Mouse (Mus musculus): ENCODE measurements around the gene Upk1a. TPM values are rescaled to one million over a fixed set of nuclear protein-coding genes. Genes with fewer than 3 reads are reported as not detected.
A peak's percentile ranks its signal among the peaks of the same experiment; 100 is the strongest.

Upk1a gene
- polyA plus RNA-seq, 1 experiment from 2014 or later, result 2.0 TPM

DNA sequence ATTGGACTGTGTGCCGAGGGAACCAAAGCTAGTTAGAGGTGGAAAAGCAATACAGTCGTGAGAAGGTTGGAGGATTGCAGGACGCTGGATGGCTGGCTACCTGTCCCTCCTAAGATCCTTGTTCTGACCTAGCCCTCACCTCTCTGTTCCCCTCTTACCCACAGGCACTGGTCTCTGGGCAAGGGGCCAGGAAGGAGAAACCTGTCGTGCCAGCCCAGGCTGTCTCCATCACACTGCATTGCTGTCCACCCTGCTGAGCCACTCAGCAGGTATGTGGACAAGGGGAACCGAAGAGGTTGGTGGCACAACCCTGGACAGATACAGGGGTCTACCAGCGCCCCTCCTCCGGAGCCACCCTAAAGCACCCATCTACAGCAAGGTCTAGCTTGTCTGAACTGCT lies 12.0 kb downstream of the Upk1a start:
- Histone ChIP-seq H3K27ac (no peak overlapping the region), H3K27me3 (no peaks in the 10 kb centered on the region), H3K4me1 (replicated peaks) (no peaks in the 10 kb centered on the region), H3K4me2 (no peak overlapping the region), H3K36me3 (no peaks in the 10 kb centered on the region), H3K9me3 (0 out of 2 replicates have a peak, but pooled peaks cover 4% of the 10 kb centered on the region), H3K9ac (replicated peaks) (no peak overlapping the region), H3K4me3 (replicated peaks) (no peak overlapping the region)
- no peak for ATAC-seq (ENCODE audit: insufficient number of reproducible peaks, insufficient read depth, low FRiP score, low TSS enrichment, low read depth)
- 69% methylated on average over 7 of the region's 7 CpGs for WGBS

DNA sequence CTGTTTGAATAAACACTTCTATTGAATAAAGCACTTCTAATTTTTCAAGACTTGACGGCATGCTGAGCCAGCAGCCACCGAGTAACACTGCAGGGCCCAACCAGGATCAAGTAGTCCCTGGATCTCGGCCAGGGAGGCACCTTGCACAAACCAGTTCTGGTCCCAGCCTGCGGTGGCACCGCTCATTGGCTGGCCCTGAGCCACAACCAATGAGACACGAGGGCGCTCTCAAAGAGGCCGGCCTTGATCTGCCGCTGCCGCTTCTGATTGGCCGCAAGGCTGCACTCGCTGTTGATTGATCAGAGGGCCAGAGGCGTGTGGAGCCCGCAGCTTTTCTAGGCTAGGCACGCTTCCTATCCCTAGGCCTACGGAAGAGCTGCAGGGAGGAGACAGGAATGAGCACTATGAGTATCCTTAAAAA lies 12.7 kb downstream of the Upk1a start:
- peak; percentile 92 for ATAC-seq (ENCODE audit: insufficient number of reproducible peaks, insufficient read depth, low FRiP score, low TSS enrichment, low read depth)
- H3K27me3 ChIP-seq, result peaks cover 3% of the 10 kb centered on the region
- H3K36me3 ChIP-seq, result no peaks in the 10 kb centered on the region
- 0 out of 2 replicates have a peak, but pooled peaks cover 4% of the 10 kb centered on the region for H3K9me3 ChIP-seq
- no peaks in the 10 kb centered on the region for H3K4me1 ChIP-seq (replicated peaks)
- H3K27ac ChIP-seq, result no peak overlapping the region
- H3K9ac ChIP-seq (replicated peaks), result no peak overlapping the region
- H3K4me3 ChIP-seq (replicated peaks), result no peak overlapping the region
- WGBS, result 3% methylated on average over 16 of the region's 16 CpGs
- H3K4me2 ChIP-seq, result no peak overlapping the region

DNA sequence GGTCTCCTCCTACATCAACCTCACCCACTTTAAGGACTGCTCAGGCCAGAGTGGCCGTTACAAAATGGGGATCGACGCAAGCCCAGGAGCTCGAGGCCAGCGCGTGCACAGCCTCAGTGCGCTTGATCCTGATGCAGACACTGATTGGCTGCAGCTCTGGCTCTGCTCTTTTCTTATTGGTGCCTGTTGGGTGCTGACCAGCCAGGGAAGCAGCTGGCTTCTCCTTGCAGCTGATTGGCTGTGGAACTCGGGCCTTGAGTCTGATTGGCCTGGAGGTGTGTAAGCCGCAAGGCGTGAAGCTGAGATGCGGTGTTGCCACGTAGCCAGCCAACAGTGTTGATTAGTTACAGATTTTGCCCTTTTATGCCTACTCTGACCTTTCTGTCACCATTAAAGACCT lies 13.9 kb downstream of the Upk1a start, which contains the start of gene Zbtb32:
Gene Zbtb32 (minus strand): TSS at position 124 of the 400 bp plus-strand sequence.
- H3K9ac ChIP-seq (replicated peaks), result no peak within 1 kb of the TSS
- ATAC-seq (ENCODE audit: insufficient number of reproducible peaks, insufficient read depth, low FRiP score, low TSS enrichment, low read depth), result no peak
- no peaks in the 10 kb centered on the region for H3K36me3 ChIP-seq
- no peak within 1 kb of the TSS for H3K4me3 ChIP-seq (replicated peaks)
- 92% methylated on average over 12 of the region's 12 CpGs for WGBS
- H3K9me3 ChIP-seq, result 0 out of 2 replicates have a peak, but pooled peaks cover 4% of the 10 kb centered on the region
- H3K4me1 ChIP-seq (replicated peaks), result no peaks in the 10 kb centered on the region
- no peak within 1 kb of the TSS for H3K27ac ChIP-seq
- no peak within 1 kb of the TSS for H3K4me2 ChIP-seq
- peaks cover 5% of the 10 kb centered on the region for H3K27me3 ChIP-seq

DNA sequence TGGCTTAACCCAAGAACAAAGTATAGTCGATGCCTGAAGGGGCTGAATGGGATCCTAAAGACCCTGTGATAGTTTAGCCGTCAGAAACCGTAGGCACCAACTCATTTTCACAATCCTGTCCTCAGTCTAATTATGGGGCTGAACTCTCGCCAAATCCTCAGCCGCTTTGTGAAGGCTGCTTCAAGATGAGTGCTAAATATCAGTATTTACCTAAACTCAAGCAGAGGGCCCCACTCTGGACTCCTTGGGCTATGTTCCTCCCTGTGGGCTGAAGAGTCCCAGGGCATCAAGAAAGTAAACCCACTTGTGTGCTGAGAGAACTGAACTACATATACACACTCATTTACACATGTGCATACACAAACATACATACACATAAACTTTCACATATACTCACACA lies 15.8 kb downstream of the Upk1a start:
- no peak for ATAC-seq (ENCODE audit: insufficient number of reproducible peaks, insufficient read depth, low FRiP score, low TSS enrichment, low read depth)
- 77% methylated on average over 5 of the region's 5 CpGs for WGBS
- peaks cover 5% of the 10 kb centered on the region for H3K27me3 ChIP-seq

DNA sequence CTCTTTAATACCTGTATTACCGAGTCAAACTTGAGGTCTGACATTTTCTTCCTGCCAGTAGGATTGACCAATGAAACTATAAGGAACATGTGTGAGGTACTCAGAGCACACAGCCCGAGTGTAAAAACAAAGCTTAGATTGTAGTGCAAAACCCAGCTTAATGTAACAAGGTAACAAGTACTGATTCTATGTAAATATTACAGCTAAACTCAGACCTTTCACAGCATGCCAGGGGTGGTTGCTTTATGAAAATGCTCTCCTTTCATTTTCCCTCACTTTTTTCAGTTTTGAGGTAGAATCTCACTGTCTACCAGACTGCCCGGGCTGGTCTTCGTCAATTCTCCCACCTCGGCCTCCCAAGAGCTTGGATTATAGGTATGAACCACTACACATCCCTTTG lies 16.6 kb downstream of the Upk1a start:
- Histone ChIP-seq H3K36me3 (no peaks in the 10 kb centered on the region), H3K27me3 (peaks cover 5% of the 10 kb centered on the region), H3K4me1 (replicated peaks) (no peaks in the 10 kb centered on the region), H3K9ac (replicated peaks) (no peak overlapping the region), H3K4me3 (replicated peaks) (no peak overlapping the region), H3K4me2 (no peak overlapping the region), H3K9me3 (no peaks in the 10 kb centered on the region), H3K27ac (no peak overlapping the region)
- 80% methylated on average over 5 of the region's 5 CpGs for WGBS
- ATAC-seq (ENCODE audit: insufficient number of reproducible peaks, insufficient read depth, low FRiP score, low TSS enrichment, low read depth), result no peak

More for the DNA sequence above, 15.8 kb downstream of the Upk1a start:
- Histone ChIP-seq H3K9me3 (0 out of 2 replicates have a peak, but pooled peaks cover 2% of the 10 kb centered on the region), H3K4me3 (replicated peaks) (no peak overlapping the region), H3K27ac (no peak overlapping the region), H3K4me1 (replicated peaks) (no peaks in the 10 kb centered on the region), H3K4me2 (no peak overlapping the region), H3K9ac (replicated peaks) (no peak overlapping the region), H3K36me3 (no peaks in the 10 kb centered on the region)

DNA sequence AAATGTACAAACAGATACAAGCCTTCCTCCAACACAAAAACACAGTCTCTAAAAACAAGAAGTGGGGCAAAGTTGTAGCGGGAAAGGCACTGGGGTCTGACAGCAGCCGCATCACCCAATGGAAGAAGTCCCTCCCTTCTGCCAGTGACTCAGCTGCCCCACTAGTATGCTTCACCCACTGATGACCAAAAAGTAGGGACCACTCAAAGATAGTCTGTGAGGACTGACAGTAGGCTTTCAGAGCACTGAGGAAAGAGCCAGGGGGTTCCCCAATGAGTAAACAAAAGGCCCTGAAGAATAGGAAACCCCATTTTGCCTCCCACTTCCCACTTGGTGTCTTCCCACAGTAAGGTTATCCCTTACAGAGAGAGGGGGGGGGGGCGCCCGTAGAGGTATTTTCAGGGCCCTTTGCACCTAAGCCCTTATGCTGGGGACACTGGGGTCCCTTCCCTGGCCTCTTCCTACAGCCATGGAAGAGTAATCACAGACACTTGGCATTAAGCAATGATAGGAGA lies 18.1 kb downstream of the Upk1a start:
- Histone ChIP-seq H3K9ac (replicated peaks) (no peak overlapping the region), H3K4me1 (replicated peaks) (peaks cover 5% of the 10 kb centered on the region), H3K27ac (no peak overlapping the region), H3K4me2 (no peak overlapping the region), H3K4me3 (replicated peaks) (no peak overlapping the region), H3K36me3 (no peaks in the 10 kb centered on the region), H3K27me3 (peaks cover 5% of the 10 kb centered on the region), H3K9me3 (no peaks in the 10 kb centered on the region)
- WGBS, result 68% methylated on average over 4 of the region's 4 CpGs
- no peak for ATAC-seq (ENCODE audit: insufficient number of reproducible peaks, insufficient read depth, low FRiP score, low TSS enrichment, low read depth)

DNA sequence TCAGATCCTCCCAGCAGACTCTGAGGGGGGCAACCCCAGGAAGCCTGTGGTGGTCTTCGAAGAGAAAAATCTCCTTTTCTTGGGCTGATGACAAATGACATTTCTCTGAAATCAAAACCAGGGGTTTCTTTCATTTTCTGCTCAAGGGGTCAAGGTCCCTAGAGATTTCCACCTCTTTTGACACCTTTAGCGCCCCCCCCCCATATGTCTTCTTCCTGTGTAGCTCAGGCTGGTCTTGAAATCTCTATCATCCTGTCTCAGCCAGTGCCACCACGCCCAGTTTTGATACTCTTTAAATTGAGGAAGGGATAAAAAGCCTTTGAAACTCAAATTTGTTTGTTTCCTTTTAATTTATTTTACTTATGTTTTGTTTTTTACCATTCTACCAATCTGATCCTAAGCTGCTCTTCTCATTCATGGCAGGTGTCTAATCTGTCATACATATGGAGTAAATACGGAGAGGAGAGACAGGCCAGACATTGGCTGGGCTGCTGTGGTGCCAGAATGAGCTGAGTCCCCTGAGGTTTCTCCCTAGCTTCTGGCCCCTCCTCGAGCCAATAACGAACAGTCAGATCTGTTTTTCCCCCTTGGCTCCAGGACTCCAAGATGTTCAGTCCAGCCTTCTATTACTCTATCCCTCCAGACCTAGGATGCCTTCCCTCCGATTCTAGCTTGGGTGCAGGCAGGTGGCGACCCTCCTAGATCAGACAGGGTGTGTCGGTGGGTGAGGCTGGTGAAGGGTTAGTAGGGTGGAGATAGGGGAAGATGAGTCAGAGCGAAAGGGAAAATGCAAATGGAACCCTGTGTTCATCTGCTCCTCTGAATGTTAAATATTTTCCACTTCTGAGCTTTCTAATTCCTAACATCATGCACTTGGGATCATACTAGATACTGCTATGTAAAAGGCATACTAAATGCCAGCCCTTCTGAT lies 18.8 kb downstream of the Upk1a start:
- no peak for ATAC-seq (ENCODE audit: insufficient number of reproducible peaks, insufficient read depth, low FRiP score, low TSS enrichment, low read depth)
- Histone ChIP-seq H3K27ac (no peak overlapping the region), H3K4me3 (replicated peaks) (no peak overlapping the region), H3K27me3 (peaks cover 5% of the 10 kb centered on the region), H3K36me3 (no peaks in the 10 kb centered on the region), H3K4me1 (replicated peaks) (peaks cover 5% of the 10 kb centered on the region), H3K4me2 (no peak overlapping the region), H3K9me3 (no peaks in the 10 kb centered on the region), H3K9ac (replicated peaks) (no peak overlapping the region)
- 77% methylated on average over 10 of the region's 10 CpGs for WGBS

DNA sequence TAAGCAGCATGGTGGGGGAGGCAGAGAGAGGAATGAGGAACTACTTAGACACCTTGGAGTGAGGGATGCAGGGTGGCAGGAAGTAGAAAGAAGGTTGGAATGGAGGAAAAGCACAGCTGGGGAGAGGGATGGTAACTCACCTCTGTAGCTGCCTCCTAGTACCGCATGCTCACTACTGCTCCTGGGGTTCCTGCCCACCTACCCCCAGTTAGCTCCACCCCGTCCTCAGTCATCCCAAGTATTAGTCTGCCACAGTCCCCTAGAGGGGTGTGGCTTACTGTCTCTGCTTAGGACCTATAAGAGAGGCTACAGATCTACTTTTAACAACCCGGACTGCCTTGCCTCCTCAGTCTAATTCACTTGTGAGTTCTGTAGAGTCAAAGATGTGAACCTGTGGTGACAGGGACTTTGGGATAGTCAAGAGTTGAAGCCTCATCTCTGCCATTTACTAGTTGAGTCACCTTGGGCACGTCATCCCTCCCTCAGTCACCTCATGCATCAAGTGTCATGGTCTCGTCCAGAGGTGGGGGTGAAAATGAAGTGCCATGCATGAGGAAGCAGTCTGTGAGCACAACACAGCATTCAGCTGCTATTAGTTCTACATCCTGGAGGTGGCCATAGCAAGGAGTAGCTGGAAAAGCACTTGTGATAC lies 19.7 kb downstream of the Upk1a start:
- Histone ChIP-seq H3K27ac (no peak overlapping the region), H3K36me3 (no peaks in the 10 kb centered on the region), H3K4me3 (replicated peaks) (no peak overlapping the region), H3K27me3 (peaks cover 5% of the 10 kb centered on the region), H3K9ac (replicated peaks) (no peak overlapping the region), H3K4me2 (no peak overlapping the region), H3K9me3 (no peaks in the 10 kb centered on the region), H3K4me1 (replicated peaks) (peaks cover 5% of the 10 kb centered on the region)
- WGBS, result 37% methylated on average over 5 of the region's 5 CpGs
- ATAC-seq (ENCODE audit: insufficient number of reproducible peaks, insufficient read depth, low FRiP score, low TSS enrichment, low read depth), result no peak

DNA sequence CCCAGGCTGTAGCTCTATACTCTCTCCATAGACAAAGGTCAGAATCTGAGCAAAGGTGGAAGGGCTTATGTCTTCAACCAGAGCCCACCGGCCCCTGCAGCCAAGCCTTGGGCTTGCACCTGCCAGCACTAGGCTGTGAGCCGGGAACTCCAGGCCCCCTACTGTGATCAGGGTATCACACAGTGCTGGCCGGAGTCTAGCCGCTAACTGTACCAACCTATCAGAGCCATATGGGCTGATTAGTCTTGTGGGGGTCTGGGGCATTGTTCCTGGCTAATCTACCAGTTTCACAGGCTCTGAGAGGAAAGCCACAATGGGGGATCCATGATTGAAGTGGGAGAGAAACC lies 21.1 kb downstream of the Upk1a start:
- 59% methylated on average over 4 of the region's 4 CpGs for WGBS
- no peak for ATAC-seq (ENCODE audit: insufficient number of reproducible peaks, insufficient read depth, low FRiP score, low TSS enrichment, low read depth)
- Histone ChIP-seq H3K27ac (no peak overlapping the region), H3K4me3 (replicated peaks) (no peak overlapping the region), H3K9me3 (no peaks in the 10 kb centered on the region), H3K9ac (replicated peaks) (no peak overlapping the region), H3K4me1 (replicated peaks) (peaks cover 17% of the 10 kb centered on the region), H3K27me3 (peaks cover 5% of the 10 kb centered on the region), H3K4me2 (no peak overlapping the region), H3K36me3 (peaks cover 3% of the 10 kb centered on the region)

DNA sequence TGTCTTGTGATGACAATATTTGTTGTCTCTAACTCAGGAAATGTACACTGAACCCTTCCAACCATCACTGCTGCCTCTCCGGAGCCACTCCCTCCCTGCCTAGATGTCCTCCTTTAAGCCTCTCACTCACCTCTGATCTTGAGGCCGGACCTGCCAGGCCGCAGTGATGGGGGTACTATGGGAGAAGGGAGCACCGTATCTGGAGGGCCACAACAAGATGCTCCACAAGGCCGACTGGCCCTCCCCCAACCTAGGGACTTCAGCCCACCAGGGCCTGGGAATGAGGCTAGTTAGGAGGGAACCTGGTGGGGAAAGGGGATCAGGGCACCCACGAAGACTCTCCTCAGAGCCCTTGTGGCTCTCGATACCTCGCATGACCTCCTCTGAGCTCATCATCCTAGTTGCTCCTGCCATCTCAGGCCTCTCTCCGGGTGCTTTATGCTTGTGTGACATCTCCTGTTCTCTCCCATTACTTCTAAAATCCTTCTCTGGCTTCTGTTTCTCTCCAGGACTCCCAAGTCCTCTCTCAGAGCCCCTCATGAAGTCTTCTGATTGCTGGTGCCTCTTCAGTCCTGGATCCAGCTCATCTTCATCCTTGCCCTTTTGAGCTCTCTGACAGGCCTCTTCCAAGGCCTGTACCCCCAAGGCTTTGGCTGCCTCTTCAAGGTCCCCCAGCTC lies 21.6 kb downstream of the Upk1a start:
- WGBS, result 86% methylated on average over 9 of the region's 9 CpGs
- no peak for ATAC-seq (ENCODE audit: insufficient number of reproducible peaks, insufficient read depth, low FRiP score, low TSS enrichment, low read depth)
- Histone ChIP-seq H3K4me1 (replicated peaks) (peaks cover 20% of the 10 kb centered on the region), H3K36me3 (peaks cover 8% of the 10 kb centered on the region), H3K27ac (no peak overlapping the region), H3K27me3 (peaks cover 5% of the 10 kb centered on the region), H3K4me2 (no peak overlapping the region), H3K9ac (replicated peaks) (no peak overlapping the region; the same call in 1 of the 2 replicates), H3K4me3 (replicated peaks) (no peak overlapping the region), H3K9me3 (no peaks in the 10 kb centered on the region)
